Mouse (Mus musculus) neutrophil, adult 5-6 weeks (primary cell): Measurements from ENCODE around the gene Espn. TPM values are rescaled to one million over a fixed set of nuclear protein-coding genes. Genes with fewer than 3 reads are reported as not detected.

ENCODE experiments used
- ATAC-seq: fragments of 151-379, 151-347 bp; 2 replicates; pipeline ENCODE4 v1.8.0; 2017; ENCODE audit warnings: mild to moderate bottlenecking, moderate TSS enrichment; ENCODE audit not compliant: insufficient number of reproducible peaks, poor library complexity, low FRiP score, severe bottlenecking; ENCODE audit errors: extremely low read depth
- total RNA-seq: library from RNA; stranded (forward); fragments of 200-1000 nt; gene quantifications from 2 replicates; pipeline ENCODE4 v1.2.3, GENCODE M21; 2017

The Espn gene
- total RNA-seq, 1 experiment from 2014 or later: 0.23 TPM

DNA sequence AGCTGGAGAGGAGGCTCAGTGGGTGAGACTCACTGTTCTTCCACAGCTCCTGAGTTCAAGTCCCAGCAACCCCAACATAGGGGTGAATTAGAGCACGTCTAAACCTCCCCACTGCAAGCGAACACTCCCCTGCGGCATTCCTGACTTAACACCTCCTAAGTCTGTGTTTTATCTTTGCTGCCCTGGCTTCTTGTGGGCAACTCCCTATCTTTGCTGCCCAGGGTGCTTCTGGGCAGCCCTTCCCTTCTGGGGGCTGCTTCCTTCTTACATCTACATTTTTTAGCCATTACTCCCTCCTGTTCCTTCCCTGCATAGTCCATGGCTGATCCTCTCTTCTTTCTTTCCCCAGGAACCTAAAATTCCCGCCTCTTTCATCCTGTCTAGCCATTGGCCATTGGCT is 41.5 kb downstream of the Espn start:
- no peak for ATAC-seq

DNA sequence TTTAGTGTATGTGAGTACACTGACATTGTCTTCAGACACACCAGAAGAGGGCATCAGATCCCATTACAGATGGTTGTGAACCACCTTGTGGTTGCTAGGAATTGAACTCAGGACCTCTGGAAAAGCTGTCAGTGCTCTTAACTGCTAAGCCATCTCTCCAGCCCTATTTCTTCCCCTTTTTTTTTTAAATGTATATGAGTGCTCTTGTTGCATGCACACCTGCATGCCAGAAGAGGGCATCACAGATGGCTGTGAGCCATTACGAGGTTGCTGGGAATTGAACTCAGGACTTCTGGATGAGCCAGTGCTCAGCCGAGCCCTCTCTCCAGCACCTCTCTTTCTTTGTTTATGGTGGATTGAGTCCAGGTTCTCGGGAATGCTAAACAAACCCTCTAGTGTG is 42.7 kb downstream of the Espn start:
- ATAC-seq: no peak

DNA sequence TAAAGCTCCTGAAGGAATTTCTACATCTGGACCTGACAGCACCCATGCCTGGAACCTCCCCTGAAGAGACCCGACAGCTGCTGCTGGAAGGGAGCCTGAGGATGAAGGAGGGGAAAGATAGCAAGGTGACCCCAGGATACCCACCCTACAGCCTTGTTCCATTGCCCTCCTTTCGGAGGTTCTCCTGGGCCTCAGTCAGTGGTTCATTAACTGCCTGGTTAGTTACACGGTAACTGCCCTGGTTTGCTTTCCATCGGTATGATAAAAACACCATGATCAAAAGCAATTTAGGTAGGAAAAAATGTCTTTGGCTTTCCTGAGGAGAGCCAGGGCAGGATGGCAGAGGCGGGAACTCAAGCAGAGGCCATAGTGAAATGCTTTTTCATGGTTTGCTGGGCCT is 43.5 kb downstream of the Espn start:
- no peak for ATAC-seq

DNA sequence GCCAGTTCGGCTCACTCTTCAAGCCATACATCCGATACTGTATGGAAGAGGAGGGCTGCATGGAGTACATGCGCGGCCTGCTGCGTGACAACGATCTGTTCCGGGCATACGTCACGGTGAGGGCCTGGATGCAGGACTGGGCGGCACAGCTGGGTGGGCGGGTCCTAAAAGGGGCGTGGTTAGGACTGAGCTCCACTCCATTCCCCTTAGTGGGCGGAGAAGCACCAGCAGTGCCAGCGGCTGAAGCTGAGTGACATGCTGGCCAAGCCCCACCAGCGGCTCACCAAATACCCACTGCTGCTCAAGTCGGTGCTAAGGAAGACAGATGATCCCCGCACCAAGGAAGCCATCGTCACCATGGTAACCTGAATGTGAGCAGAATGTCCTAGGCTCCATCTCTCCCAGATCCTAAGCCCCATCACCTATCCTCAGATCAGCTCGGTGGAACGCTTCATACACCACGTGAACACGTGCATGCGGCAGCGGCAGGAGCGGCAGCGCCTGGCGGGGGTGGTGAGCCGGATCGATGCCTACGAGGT is 44.1 kb downstream of the Espn start:
- ATAC-seq: no peak

- no peak for ATAC-seq
These were observed 44.7 kb downstream of the Espn start for GRCm38 (mm10) chr4:152107493-152107892.

GRCm38 (mm10) chr4:152106746-152107145 is 45.4 kb downstream of the Espn start:
- no peak for ATAC-seq

DNA sequence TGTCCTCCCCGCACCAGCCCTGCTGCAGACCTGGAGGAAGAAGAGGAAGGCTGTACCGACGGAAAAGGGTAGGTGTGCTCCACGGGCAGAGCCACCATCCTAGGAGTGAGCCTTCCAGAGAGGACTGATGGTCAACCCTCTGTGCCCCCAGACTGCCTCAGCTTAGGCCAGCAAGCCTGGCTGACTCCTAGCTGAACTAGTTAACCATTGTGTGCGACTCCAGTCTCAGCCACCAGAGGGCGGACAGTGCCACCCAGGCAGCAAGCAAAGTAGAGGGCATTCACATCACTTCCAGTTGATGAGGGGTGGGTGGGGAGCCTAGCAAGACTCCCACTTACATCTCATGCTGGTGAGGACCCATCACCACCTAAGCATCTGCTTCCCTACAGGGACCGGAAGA is 49.1 kb downstream of the Espn start:
- ATAC-seq: peak; percentile 49

DNA sequence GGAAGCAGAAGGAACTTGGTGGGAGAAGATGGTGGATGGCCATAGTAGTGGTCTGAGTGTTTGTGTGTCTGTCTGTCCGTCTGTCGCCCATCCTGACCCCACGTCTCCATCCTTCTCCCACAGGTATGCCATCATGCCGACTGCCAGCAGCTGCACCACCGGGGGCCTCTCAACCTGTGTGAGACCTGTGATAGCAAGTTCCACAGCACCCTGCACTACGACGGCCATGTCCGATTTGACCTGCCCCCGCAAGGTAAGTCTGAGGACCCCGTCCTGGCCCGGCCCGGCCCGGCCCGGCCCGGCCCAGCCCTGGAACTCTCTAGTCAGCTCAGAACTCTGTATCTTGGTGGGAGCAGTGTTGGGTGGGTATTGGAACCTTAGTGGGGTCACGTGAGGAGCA is 50.2 kb downstream of the Espn start:
- no peak for ATAC-seq

DNA sequence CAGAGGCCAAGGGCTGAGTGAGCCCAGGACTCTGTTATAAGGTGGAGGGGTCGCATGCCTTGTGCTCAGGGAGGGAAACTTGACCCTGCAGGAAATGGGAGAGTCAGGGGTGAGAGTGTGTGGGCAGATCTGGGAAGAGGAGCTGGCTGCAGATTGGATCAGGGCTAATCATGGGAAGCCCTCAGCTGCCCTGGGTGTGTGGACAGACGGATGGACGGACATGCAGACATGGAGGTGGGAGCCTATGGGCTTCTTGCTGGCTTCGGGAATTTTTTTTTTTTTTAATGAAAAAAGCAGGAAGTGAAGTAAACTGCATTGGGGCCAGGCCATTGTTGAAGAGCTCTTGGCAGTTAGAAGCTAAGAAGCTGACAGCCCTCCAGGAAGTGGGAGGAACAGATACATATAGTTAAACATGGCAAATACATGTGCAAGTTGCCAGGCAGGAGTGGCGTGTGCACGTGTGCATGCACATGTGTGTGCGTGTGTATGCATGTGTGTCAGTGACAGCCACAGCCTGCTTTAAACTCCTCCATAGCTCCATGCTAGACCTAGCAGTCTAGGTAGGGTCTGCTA is 51.0 kb downstream of the Espn start:
- ATAC-seq: no peak

DNA sequence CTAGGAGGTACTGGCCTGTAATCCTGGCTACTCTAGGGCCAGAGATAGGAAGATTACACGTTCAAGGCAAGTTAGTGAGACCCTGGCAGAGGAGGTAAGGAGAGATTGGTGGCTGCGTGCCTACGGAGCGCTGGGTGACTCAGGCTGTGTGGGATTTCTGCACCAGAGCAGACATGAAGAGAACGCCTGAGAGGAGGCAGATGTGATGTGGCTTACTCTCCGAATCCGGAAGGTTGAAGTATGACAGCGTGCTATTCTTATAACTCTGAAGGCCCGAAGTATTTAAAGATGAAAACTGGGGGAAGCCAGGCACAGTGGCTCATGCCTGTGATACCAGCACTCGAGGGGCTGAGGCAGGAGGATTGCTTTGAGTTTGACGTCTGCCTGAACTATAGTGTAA is 51.6 kb downstream of the Espn start:
- no peak for ATAC-seq

DNA sequence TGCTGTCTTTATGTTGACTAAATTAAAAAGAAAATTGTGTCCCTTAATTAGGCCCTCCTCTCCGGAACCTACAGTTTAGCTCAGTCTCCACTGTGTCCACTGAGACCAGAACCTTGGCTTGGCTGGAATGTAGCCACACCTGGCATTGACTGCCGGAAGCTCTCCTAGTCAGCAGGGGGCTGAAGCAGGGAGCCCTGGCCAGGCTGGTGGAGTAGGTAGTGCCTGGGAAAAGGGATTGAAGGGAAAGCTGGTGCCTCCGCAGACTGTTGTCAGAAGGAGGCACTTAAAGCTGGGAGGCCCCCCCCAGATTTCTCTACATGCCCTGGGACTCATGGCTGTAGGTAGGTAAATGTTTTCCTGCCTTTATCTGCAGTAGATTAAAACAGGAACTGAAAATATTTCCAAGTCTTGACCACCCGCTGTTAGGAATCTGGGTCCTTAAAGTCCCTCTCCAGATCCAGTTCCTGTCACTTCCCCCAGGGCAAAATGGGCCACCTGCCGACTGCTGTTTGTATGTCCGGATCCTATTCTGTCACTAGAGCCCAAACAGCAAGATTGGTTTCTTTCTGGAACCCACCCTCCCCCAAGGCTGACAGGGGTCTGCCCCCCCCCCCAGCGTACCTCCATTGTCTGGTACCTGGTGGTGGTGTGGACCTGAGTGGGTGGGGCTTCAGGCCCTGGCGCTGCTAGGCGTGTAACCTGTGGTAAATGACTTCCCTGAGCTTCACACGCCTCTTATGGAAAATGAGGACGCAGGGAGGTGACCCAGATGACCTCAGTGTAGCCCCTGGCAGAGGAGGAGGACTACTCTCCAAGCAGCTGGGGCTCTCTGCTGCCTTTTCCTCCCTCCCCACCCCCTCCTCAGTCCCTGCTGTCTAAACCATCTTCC is 54.0 kb downstream of the Espn start:
- ATAC-seq: no peak

- no peak for ATAC-seq
These were observed 55.2 kb downstream of the Espn start for GRCm38 (mm10) chr4:152096927-152097326.

DNA sequence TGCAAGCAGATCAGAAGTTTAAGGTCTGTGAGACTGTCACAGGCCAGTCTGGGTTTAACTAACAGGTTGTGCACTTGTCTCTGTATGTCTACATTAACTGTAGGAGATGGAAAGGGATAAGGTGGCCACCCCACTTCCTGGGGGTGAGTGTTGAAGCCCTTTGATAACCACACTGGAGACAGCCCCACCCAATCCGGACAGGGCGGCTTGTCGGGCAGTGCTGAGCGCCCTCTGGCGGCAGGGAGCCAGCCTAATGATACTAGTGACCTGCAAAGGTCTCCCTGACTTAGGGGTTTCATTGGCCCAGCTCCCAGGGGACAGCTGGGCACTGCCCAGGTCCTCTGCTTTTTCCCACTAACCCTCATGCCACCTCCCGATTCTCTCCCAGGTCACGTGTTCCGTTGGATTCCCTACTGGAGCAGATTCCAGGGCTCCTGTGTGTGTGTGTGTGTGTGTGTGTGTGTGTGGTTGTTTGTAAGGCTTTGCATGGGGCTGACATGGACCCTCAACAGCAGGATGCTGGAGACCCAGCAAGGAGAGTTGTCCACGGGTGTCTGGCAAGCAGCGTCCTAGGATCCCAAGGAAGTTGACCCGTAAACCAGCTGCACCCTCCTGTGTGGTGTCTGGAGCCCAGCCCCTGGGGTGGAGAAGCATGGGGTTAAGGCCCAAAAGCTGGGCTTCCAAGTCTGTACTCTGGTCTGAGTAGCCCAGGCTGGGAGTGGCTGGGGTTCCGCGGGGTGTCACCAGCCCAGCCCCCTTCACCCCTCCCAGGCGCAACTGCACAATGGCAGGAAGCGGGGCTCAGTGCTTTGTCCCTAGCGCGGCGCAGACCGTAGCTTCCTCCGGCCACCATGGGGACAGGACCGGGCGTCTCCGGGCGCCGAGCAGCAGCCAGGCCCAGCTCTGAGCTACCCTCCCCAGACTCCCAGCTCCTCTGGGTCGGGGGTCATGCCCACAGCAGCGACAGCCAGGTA is 55.9 kb downstream of the Espn start:
- ATAC-seq: peak; percentile 50; the same call in 1 of the 2 replicates

GRCm38 (mm10) chr4:152094233-152094632 is 57.9 kb downstream of the Espn start:
- no peak for ATAC-seq

DNA sequence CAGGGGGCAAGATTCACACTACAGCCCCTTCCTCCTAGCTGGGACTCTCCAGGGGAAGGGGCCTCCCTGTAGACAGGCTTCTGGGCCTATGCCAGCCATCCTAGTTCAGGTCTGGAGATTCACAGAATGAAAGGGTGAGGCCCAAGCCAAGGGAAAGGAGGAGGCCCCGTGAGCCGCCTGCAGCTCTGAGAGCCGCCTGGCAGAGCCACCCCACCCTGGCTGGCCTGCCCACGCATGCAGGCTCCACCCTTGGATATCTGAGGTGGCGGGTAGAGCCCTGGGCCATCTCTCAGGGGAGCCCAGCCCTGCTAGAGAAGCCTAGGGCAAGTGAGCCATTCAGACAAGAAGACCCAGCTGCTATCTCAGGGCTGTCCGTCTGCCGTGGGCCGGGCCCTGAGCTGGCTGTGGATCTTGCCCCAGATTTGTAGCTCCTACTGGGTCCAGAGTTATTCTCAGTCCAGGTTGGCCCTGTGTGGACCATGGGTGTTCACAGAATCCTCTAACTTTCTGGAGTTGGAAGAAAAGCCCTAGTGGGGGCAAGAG is 59.3 kb downstream of the Espn start:
- no peak for ATAC-seq

- ATAC-seq: no peak
These were observed 62.0 kb downstream of the Espn start for GRCm38 (mm10) chr4:152090191-152090590.

DNA sequence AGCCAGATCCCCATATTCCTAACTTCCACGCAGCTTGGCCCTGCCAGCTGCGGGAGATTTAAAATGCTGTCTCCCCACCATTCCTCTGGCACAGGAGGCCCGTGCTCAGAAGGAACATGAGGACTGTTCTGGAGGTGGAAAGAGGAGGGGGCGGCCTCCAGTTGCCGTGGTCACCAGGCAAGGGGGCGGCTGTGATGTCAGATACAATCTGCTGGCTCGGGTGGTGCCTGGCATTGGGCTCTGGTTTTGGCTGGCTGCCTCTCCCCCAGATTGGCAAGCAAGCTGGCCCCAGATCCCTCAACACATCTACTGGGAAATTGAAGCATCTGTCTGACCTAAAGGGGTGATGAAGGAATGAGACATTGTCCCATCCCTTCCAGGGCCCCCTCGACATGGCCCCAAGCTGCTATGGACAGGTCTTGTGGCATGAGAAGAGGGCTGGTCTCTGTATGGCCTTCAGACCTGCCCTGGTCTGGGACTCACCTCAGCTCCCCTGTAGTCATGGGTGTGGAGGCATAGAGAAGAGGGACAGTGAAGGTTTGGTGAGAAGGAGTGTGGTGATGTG is 63.5 kb downstream of the Espn start:
- no peak for ATAC-seq

DNA sequence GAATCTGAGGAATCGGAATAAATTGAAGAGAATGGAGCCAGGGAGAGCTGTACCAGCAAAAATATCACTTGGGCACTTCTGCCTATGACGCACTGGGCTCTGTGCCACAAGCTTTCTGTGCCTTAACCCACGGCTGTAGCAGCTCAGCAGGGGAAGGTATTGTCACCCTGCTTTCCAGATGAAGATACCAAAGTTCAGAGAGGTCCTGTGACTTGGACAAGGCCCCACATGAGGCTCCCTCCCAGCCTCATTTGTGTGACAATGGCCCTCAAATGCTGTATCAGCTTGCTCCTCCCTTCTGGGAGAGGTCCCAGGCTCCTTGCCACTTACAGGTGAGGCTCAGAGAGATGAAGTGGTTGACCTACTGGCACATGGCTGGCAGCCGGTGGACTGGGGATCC is 64.0 kb downstream of the Espn start:
- ATAC-seq: no peak
